Mouse (Mus musculus) cerebellum, adult 2 months (tissue): Measurements from ENCODE around the gene Gm3486. TPM values are rescaled to one million over a fixed set of nuclear protein-coding genes. Genes with fewer than 3 reads are reported as not detected.
"Not testable (repeated sequence)": the region's sequence is repeated elsewhere in the genome, so short reads cannot be mapped to it uniquely, and the experiment has no call there.

Experiments used
- DNase-seq, 2 experiments: peaks; one replicate each; pipeline ENCODE4 v3.0.0; 2021
- H3K27ac ChIP-seq: fragments of 200-500 bp; 2 replicates; pipeline ENCODE4 v1.5.1; 2012; ENCODE audit warnings: low read length, control low read depth, inconsistent platforms; ENCODE audit not compliant: insufficient read depth
- H3K27me3 ChIP-seq: fragments of 200-500 bp; 2 replicates; pipeline ENCODE4 v1.6.1; 2012; ENCODE audit warnings: inconsistent platforms, mild to moderate bottlenecking, low read length, moderate library complexity; ENCODE audit not compliant: control insufficient read depth, insufficient read depth
- H3K4me1 ChIP-seq: fragments of 200-500 bp; 2 replicates; pipeline ENCODE4 v1.6.1; 2011; ENCODE audit warnings: low read length; ENCODE audit not compliant: control insufficient read depth, insufficient read depth
- H3K4me3 ChIP-seq: fragments of 200-500 bp; replicated peaks from 2 replicates; pipeline ENCODE3; 2011; ENCODE audit warnings: mild to moderate bottlenecking, low read depth, low read length, control low read depth; ENCODE audit not compliant: insufficient read depth
- WGBS: fragments of 180-500 bp; shearing (Covaris S2); methylation state at CpG from one replicate; pipeline ENCODE4 v1.1.7; 2018; 5-methylcytosine and 5-hydroxymethylcytosine counted together
- polyA plus RNA-seq: library from polyadenylated mRNA; depleted of rRNA; stranded (reverse); fragments of >200 nt; gene quantifications from 2 replicates; pipeline ENCODE4 v1.2.3, GENCODE M21; 2012; rRNA removed

Gm3486 gene
- not detected in 2 replicates for polyA plus RNA-seq

- not testable (repeated sequence) for H3K27me3 ChIP-seq, DNase-seq, H3K4me3 ChIP-seq, H3K27ac ChIP-seq, H3K4me1 ChIP-seq
These were observed at the start of gene Gm3486 for GRCm38 (mm10) chr14:41489385-41489784. TSS of gene Gm3486 (minus strand) at chr14:41489485.

DNA sequence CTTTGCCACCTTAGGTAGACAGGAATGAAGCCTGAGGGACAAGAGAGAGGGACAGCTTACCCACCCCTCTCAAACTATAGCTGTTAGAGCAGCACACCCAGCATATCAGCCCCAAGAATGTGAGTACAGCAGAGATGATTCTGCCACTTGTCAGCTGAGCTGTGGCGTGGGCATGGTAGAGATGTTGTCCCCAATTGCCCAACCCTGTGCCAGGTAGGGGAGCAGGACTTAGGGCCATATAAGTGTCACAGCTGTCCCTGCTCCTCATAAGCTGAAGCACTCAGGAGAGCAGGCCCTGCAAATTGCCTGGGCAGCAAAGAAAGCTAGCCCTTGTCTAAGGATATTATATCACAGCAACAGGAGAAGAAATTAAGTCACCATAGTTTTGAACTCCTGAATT is 35.4 kb upstream of the Gm3486 start:
- H3K4me1 ChIP-seq, result not testable (repeated sequence)
- WGBS, result 69% methylated on average over 1 of the region's 1 CpGs

GRCm38 (mm10) chr14:41520683-41521082 is 31.4 kb upstream of the Gm3486 start:
- WGBS, result 73% methylated on average over 5 of the region's 5 CpGs
- not testable (repeated sequence) for H3K4me1 ChIP-seq, DNase-seq, H3K27me3 ChIP-seq, H3K27ac ChIP-seq, H3K4me3 ChIP-seq

More for the DNA sequence above, 35.4 kb upstream of the Gm3486 start:
- not testable (repeated sequence) for H3K27me3 ChIP-seq, H3K27ac ChIP-seq, H3K4me3 ChIP-seq, DNase-seq

- not testable (repeated sequence) for DNase-seq, H3K4me3 ChIP-seq, H3K27me3 ChIP-seq, H3K27ac ChIP-seq, H3K4me1 ChIP-seq
- no CpG with 5 or more reads among the region's 2 CpGs for WGBS
These were observed 35.9 kb downstream of the Gm3486 start, which contains the start of gene Gm7954 for GRCm38 (mm10) chr14:41453418-41453817. TSS of gene Gm7954 (minus strand) at chr14:41453518.

Other genes with a start within 250 kb of the Gm3486 start
- gene Gm2832, start 210.7 kb downstream of the Gm3486 start, polyA plus RNA-seq, result not detected in 2 replicates
- gene Gm5798, start 140.9 kb downstream of the Gm3486 start, polyA plus RNA-seq, result not detected in 2 replicates
- 0.19 and 0.20 TPM in 2 replicates for gene Gm7945, start 103.1 kb downstream of the Gm3486 start, polyA plus RNA-seq
- gene Gm6482, start 81.2 kb downstream of the Gm3486 start, polyA plus RNA-seq, result not detected in 2 replicates
- not detected in 2 replicates for gene Gm7954, start 36.0 kb downstream of the Gm3486 start, polyA plus RNA-seq
- not detected in 2 replicates for gene Gm7970, start 66.1 kb upstream of the Gm3486 start, polyA plus RNA-seq
- not detected in 2 replicates for gene 1700049E17Rik2, start 83.7 kb upstream of the Gm3486 start, polyA plus RNA-seq
- not detected in 2 replicates for gene Gm3072, start 135.1 kb upstream of the Gm3486 start, polyA plus RNA-seq
- gene Gm3676, start 157.0 kb upstream of the Gm3486 start, polyA plus RNA-seq, result not detected in 2 replicates
- gene Gm8068, start 212.4 kb upstream of the Gm3486 start, polyA plus RNA-seq, result not detected in 2 replicates